In genomic region chr19:5798700-5799479, GRCm38 (mm10) we compare ENCODE assay signal across 8 mouse cellular contexts. TPM values are rescaled to one million over a fixed set of nuclear protein-coding genes. Genes with fewer than 3 reads are reported as not detected.
A peak's percentile ranks its signal among the peaks of the same experiment; 100 is the strongest.
DNase-seq lines count a peak whose midpoint lies in the region; ATAC-seq and TF ChIP-seq lines count a peak whose summit lies in the region.

No protein-coding gene starts in this region.

- peaks cover 75% of the 10 kb centered on the region for H3K79me2 ChIP-seq in myocyte (ENCODE audit: control insufficient read depth, insufficient read depth)

- ATAC-seq in erythroblast, adult 5-6 weeks (replicated peaks; ENCODE audit: low FRiP score, poor library complexity, severe bottlenecking), result peak; percentile 37

- peak overlapping the region; percentile 100 for H3K27ac ChIP-seq in gastrocnemius, adult 2 months
- peak overlapping the region; percentile 79 for H3K27ac ChIP-seq in ES-Bruce4 (ENCODE audit: insufficient read depth, low read length)
- peak overlapping the region; percentile 100; the same call in 1 of the 2 replicates for H3K27ac ChIP-seq in limb, embryonic 10.5 days

- H3ac ChIP-seq in myocyte (ENCODE audit: control insufficient read depth, insufficient read length), result no peak overlapping the region

- TF ChIP-seq EP300 in ES-Bruce4 (IDR thresholded peaks at IDR 0.05; ENCODE audit: insufficient read depth, low read depth, low read length), result no peak

- TF ChIP-seq CTCF in gastrocnemius, adult 2 months (IDR thresholded peaks at IDR 0.05), result no peak
- no peak for TF ChIP-seq CTCF in ES-Bruce4 (IDR thresholded peaks at IDR 0.05; ENCODE audit: low read depth, low read length)

- peak overlapping the region; percentile 80 for H3K4me3 ChIP-seq in gastrocnemius, adult 2 months
- H3K4me3 ChIP-seq in ES-Bruce4 (ENCODE audit: low read depth, low read length) (peak overlapping the region; percentile 95), myocyte (peak overlapping the region; percentile 100)
- peak overlapping the region; percentile 92 for H3K4me3 ChIP-seq in limb, embryonic 10.5 days

- no peaks in the 10 kb centered on the region for H3K27me3 ChIP-seq in ES-Bruce4 (ENCODE audit: control insufficient read depth, insufficient read depth, low read length, poor library complexity, severe bottlenecking)
- H3K27me3 ChIP-seq in limb, embryonic 10.5 days (ENCODE audit: low read depth, poor library complexity, severe bottlenecking), result no peaks in the 10 kb centered on the region
- no peaks in the 10 kb centered on the region for H3K27me3 ChIP-seq in myocyte (ENCODE audit: control insufficient read depth, insufficient read depth, insufficient read length)

- H3K4me1 ChIP-seq in ES-Bruce4 (ENCODE audit: control insufficient read depth, insufficient read depth, low read length), result no peaks in the 10 kb centered on the region
- peaks cover 35% of the 10 kb centered on the region for H3K4me1 ChIP-seq in limb, embryonic 10.5 days

- no peak for DNase-seq in gastrocnemius, adult 2 months
- no peak for DNase-seq in gastrocnemius, postnatal 36 days
- DNase-seq in limb, embryonic 10.5 days (ENCODE audit: low spot score), result no peak
- no peak for DNase-seq in left cerebral cortex, adult 8-10 months (ENCODE audit: low spot score in 2 of 2)
- DNase-seq in gastrocnemius, postnatal 25 days, result no peak

- no peaks in the 10 kb centered on the region for H3K9me3 ChIP-seq in ES-Bruce4 (replicated peaks; ENCODE audit: control insufficient read depth, insufficient read depth, low read length, poor library complexity, severe bottlenecking)
- H3K9me3 ChIP-seq in limb, embryonic 10.5 days (replicated peaks), result no peaks in the 10 kb centered on the region

- WGBS in limb, embryonic 10.5 days, result 36% methylated on average over 7 of the region's 7 CpGs

- peak overlapping the region; percentile 96 for H3K4me2 ChIP-seq in myocyte (ENCODE audit: low read depth)

- TF ChIP-seq POLR2A in ES-Bruce4 (IDR thresholded peaks at IDR 0.05; ENCODE audit: insufficient read depth, low read length) (no peak), myocyte (IDR thresholded peaks at IDR 0.05; ENCODE audit: insufficient read length, low read depth) (peak; percentile 70)

- H3K9ac ChIP-seq in ES-Bruce4 (ENCODE audit: low read depth, poor library complexity, severe bottlenecking), result peak overlapping the region; percentile 88

- intact Hi-C loops in gastrocnemius, adult 2 months (cut with DNase I), result no loop called here
- intact Hi-C loops in gastrocnemius, postnatal 36 days (cut with DNase I), result no loop called here

- H3K36me3 ChIP-seq in ES-Bruce4 (ENCODE audit: control insufficient read depth, insufficient read depth, low read length, poor library complexity, severe bottlenecking) (peaks cover 58% of the 10 kb centered on the region), myocyte (ENCODE audit: control insufficient read depth, insufficient read depth) (peaks cover 52% of the 10 kb centered on the region)
- H3K36me3 ChIP-seq in limb, embryonic 10.5 days, result peaks cover 64% of the 10 kb centered on the region

TF ChIP-seq in myocyte, 11 proteins besides CTCF, POLR2A, EP300 and RAD21:
- TF ChIP-seq MYOD1 (IDR thresholded peaks at IDR 0.05; ENCODE audit: control insufficient read depth in 1 of 3, insufficient read length in 2 of 3, low read depth in 2 of 3) (no peak), USF1 (IDR thresholded peaks at IDR 0.05; ENCODE audit: low read depth) (no peak), SRF (IDR thresholded peaks at IDR 0.05; ENCODE audit: control insufficient read depth, insufficient read length, low read depth) (no peak), POLR2AphosphoS2 (IDR thresholded peaks at IDR 0.05; ENCODE audit: insufficient read length, low read depth) (peak; percentile 96)

RNA-seq across cellular contexts. Expression of gene Scyl1, which starts 27.7 kb away (rescaled TPM):
- total RNA-seq in gastrocnemius, adult 2 months (2021), result 10 to 100 TPM; 71.2 to 78.6 TPM
- 10 to 100 TPM; 70.8 to 71.1 TPM for total RNA-seq in gastrocnemius, postnatal 36 days (2021)
- polyA plus RNA-seq in ES-Bruce4 (2011; ENCODE audit: insufficient read depth, insufficient read length, low read depth, missing spikeins), result 37.1 and 42.8 TPM in 2 replicates
- 8.2 and 12.9 TPM in 2 replicates for total RNA-seq in erythroblast, adult 5-6 weeks (2015; ENCODE audit: low replicate concordance)
- total RNA-seq in erythroblast, adult 5-6 weeks (2017; ENCODE audit: low replicate concordance), result 9.1 and 11.9 TPM in 2 replicates
- 71.6 and 78.5 TPM in 2 replicates for polyA plus RNA-seq in limb, embryonic 10.5 days (2016; fragmentation: Nextera tagmentation; extraction: Ambion mirVana)
- polyA plus RNA-seq in myocyte (2012; fragmentation: generic; extraction: Trizol), result 73.5 TPM
- 100 to 1,000 TPM in 1 of 4 experiments, 10 to 100 TPM in 3; 88.9 to 100 (median 94.9) TPM for total RNA-seq in left cerebral cortex, adult 8-10 months (2022)
- 10 to 100 TPM; 62.2 to 62.8 TPM for total RNA-seq in gastrocnemius, postnatal 25 days (2021)

RNA-seq across cellular contexts. Expression of gene Ltbp3, which starts 58.2 kb away (rescaled TPM):
- total RNA-seq in gastrocnemius, adult 2 months (2021), result 10 to 100 TPM; 32.4 to 44.6 TPM
- 10 to 100 TPM; 43.4 to 44.2 TPM for total RNA-seq in gastrocnemius, postnatal 36 days (2021)
- polyA plus RNA-seq in ES-Bruce4 (2011; ENCODE audit: insufficient read depth, insufficient read length, low read depth, missing spikeins) (5.9 and 8.2 TPM in 2 replicates), myocyte (2012; fragmentation: generic; extraction: Trizol) (100 TPM)
- total RNA-seq in erythroblast, adult 5-6 weeks (2015; ENCODE audit: low replicate concordance), result 0.63 TPM in 1 of 2 replicates, not detected in the other
- total RNA-seq in erythroblast, adult 5-6 weeks (2017; ENCODE audit: low replicate concordance), result 0.68 TPM in 1 of 2 replicates, not detected in the other
- polyA plus RNA-seq in limb, embryonic 10.5 days (2016; fragmentation: Nextera tagmentation; extraction: Ambion mirVana), result 2.2 and 3.4 TPM in 2 replicates
- 10 to 100 TPM; 35.0 to 42.2 (median 41.3) TPM for total RNA-seq in left cerebral cortex, adult 8-10 months (2022)
- total RNA-seq in gastrocnemius, postnatal 25 days (2021), result 10 to 100 TPM; 45.7 to 49.6 TPM

Comparison
In these comparisons a context has a peak if more than half of its experiments do, and no peak if none do; other contexts are left out.
1. RNA of gene Scyl1, which starts 27.7 kb away (total RNA-seq): 88.9 to 100 TPM in left cerebral cortex, adult 8-10 months, 71.2 to 78.6 TPM in gastrocnemius, adult 2 months, 70.8 to 71.1 TPM in gastrocnemius, postnatal 36 days and 62.2 to 62.8 TPM in gastrocnemius, postnatal 25 days; 8.2 to 12.9 TPM in erythroblast, adult 5-6 weeks; every median in the first group is over 4 times any median in the second.
2. RNA of gene Ltbp3, which starts 58.2 kb away (total RNA-seq): 45.7 to 49.6 TPM in gastrocnemius, postnatal 25 days, 32.4 to 44.6 TPM in gastrocnemius, adult 2 months, 43.4 to 44.2 TPM in gastrocnemius, postnatal 36 days and 35.0 to 42.2 TPM in left cerebral cortex, adult 8-10 months; 0.63 to 0.68 TPM in erythroblast, adult 5-6 weeks; every median in the first group is over 10 times any median in the second.
3. Peak in every context shown above with its lines, with median percentiles within 50 percentile points of each other: H3K27ac ChIP-seq and H3K4me3 ChIP-seq.